Mouse (Mus musculus): ENCODE data around the gene Hrc. TPM values are rescaled to one million over a fixed set of nuclear protein-coding genes. Genes with fewer than 3 reads are reported as not detected.

The Hrc gene
- 0.21 and 0.75 TPM in 2 replicates for polyA plus RNA-seq (2012; rRNA removed)

GRCm38 (mm10) chr7:45335056-45335455, at the start of gene Hrc:
Hrc (plus strand) TSS chr7:45335290.

GRCm38 (mm10) chr7:45333431-45333982, 1.6 kb upstream of the Hrc start, which contains the start of gene Trpm4:
Trpm4 (minus strand) TSS chr7:45333780.

DNA sequence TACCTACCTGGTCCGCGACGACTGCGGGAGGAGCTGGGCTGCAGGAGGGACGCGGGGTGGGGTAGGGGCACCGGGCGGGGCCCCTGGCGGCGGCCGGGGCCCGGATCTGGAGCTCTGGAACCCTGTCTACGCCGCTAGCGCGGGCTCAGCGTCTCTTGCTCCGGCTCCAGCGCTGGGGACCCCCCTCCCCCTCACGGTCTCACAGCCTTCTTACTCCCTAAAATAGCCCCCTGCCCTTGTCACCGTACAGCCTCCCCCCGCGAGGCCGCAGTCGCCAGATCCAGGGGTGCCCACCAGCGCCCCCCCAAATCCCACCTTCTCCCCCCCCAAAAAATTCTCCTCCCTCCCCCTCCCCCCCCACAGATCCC, 31.5 kb downstream of the Hrc start, which contains the start of gene Ppfia3:
TSS of gene Ppfia3 (minus strand) at position 368 of the 368 bp plus-strand sequence.

GRCm38 (mm10) chr7:45370475-45371311, 35.6 kb downstream of the Hrc start, which contains the start of gene Lin7b:
Lin7b (minus strand) TSS chr7:45370583.

Other genes starting within 250 kb of the Hrc start
- gene Rcn3, start 243.1 kb upstream of the Hrc start, polyA plus RNA-seq (2012; rRNA removed), result 118 and 163 TPM in 2 replicates
- gene Fcgrt, start 231.4 kb upstream of the Hrc start, polyA plus RNA-seq (2012; rRNA removed), result 83.0 and 96.0 TPM in 2 replicates
- gene Rps11, start 210.9 kb upstream of the Hrc start, polyA plus RNA-seq (2012; rRNA removed), result 149 and 231 TPM in 2 replicates
- 1,458 and 1,702 TPM in 2 replicates for gene Rpl13a, start 206.5 kb upstream of the Hrc start, polyA plus RNA-seq (2012; rRNA removed)
- gene Gm45713, start 199.1 kb upstream of the Hrc start, polyA plus RNA-seq (2012; rRNA removed), result 0.47 and 0.50 TPM in 2 replicates
- gene Flt3l, start 198.9 kb upstream of the Hrc start, polyA plus RNA-seq (2012; rRNA removed), result 43.2 and 54.5 TPM in 2 replicates
- 54.6 and 63.2 TPM in 2 replicates for gene Pih1d1, start 181.0 kb upstream of the Hrc start, polyA plus RNA-seq (2012; rRNA removed)
- gene Aldh16a1, start 180.7 kb upstream of the Hrc start, polyA plus RNA-seq (2012; rRNA removed), result 107 and 124 TPM in 2 replicates
- 0.09 and 0.20 TPM in 2 replicates for gene Slc17a7, start 171.3 kb upstream of the Hrc start, polyA plus RNA-seq (2012; rRNA removed)
- gene Gfy, start 155.7 kb upstream of the Hrc start, polyA plus RNA-seq (2012; rRNA removed), result not detected in 2 replicates
- gene Pth2, start 154.3 kb upstream of the Hrc start, polyA plus RNA-seq (2012; rRNA removed), result not detected in 2 replicates
- 0.05 TPM in 1 of 2 replicates, not detected in the other for gene Ccdc155, start 130.4 kb upstream of the Hrc start, polyA plus RNA-seq (2012; rRNA removed)
- gene Dkkl1, start 123.1 kb upstream of the Hrc start, polyA plus RNA-seq (2012; rRNA removed), result 1.3 and 2.3 TPM in 2 replicates
- gene Tead2, start 119.5 kb upstream of the Hrc start, polyA plus RNA-seq (2012; rRNA removed), result 10.7 and 13.9 TPM in 2 replicates
- gene Cd37, start 96.2 kb upstream of the Hrc start, polyA plus RNA-seq (2012; rRNA removed), result 34.3 and 38.4 TPM in 2 replicates
- gene Slc6a16, start 94.2 kb upstream of the Hrc start, polyA plus RNA-seq (2012; rRNA removed), result not detected in 2 replicates
- not detected in 2 replicates for gene Slc6a21, start 57.8 kb upstream of the Hrc start, polyA plus RNA-seq (2012; rRNA removed)
- gene Trpm4, start 1.5 kb upstream of the Hrc start, polyA plus RNA-seq (2012; rRNA removed), result 204 and 260 TPM in 2 replicates
- 103 and 110 TPM in 2 replicates for gene Ppfia3, start 31.7 kb downstream of the Hrc start, polyA plus RNA-seq (2012; rRNA removed)
- 4.7 and 8.2 TPM in 2 replicates for gene Lin7b, start 35.3 kb downstream of the Hrc start, polyA plus RNA-seq (2012; rRNA removed)
- gene Snrnp70, start 60.5 kb downstream of the Hrc start, polyA plus RNA-seq (2012; rRNA removed), result 207 and 209 TPM in 2 replicates
- 0.08 and 0.09 TPM in 2 replicates for gene Kcna7, start 70.4 kb downstream of the Hrc start, polyA plus RNA-seq (2012; rRNA removed)
- gene Ntf5, start 78.4 kb downstream of the Hrc start, polyA plus RNA-seq (2012; rRNA removed), result 0.21 and 0.22 TPM in 2 replicates
- not detected in 2 replicates for gene Lhb, start 85.5 kb downstream of the Hrc start, polyA plus RNA-seq (2012; rRNA removed)
- gene Gys1, start 99.6 kb downstream of the Hrc start, polyA plus RNA-seq (2012; rRNA removed), result 33.2 and 35.8 TPM in 2 replicates
- gene Ruvbl2, start 102.8 kb downstream of the Hrc start, polyA plus RNA-seq (2012; rRNA removed), result 65.6 and 70.4 TPM in 2 replicates
- 2,990 and 3,309 TPM in 2 replicates for gene Ftl1, start 124.6 kb downstream of the Hrc start, polyA plus RNA-seq (2012; rRNA removed)
- 109 and 142 TPM in 2 replicates for gene Bax, start 131.6 kb downstream of the Hrc start, polyA plus RNA-seq (2012; rRNA removed)
- 0.12 and 0.19 TPM in 2 replicates for gene Tulp2, start 146.6 kb downstream of the Hrc start, polyA plus RNA-seq (2012; rRNA removed)
- 0.57 TPM in 1 of 2 replicates, not detected in the other for gene Gm45808, start 151.5 kb downstream of the Hrc start, polyA plus RNA-seq (2012; rRNA removed)
- gene Dhdh, start 153.5 kb downstream of the Hrc start, polyA plus RNA-seq (2012; rRNA removed), result 0.93 and 0.98 TPM in 2 replicates
- 833 and 896 TPM in 2 replicates for gene Nucb1, start 175.1 kb downstream of the Hrc start, polyA plus RNA-seq (2012; rRNA removed)
- 27.9 and 31.0 TPM in 2 replicates for gene Ppp1r15a, start 191.0 kb downstream of the Hrc start, polyA plus RNA-seq (2012; rRNA removed)
- 9.0 and 9.3 TPM in 2 replicates for gene Plekha4, start 191.0 kb downstream of the Hrc start, polyA plus RNA-seq (2012; rRNA removed)
- gene Hsd17b14, start 219.6 kb downstream of the Hrc start, polyA plus RNA-seq (2012; rRNA removed), result 4.5 and 7.4 TPM in 2 replicates
- 55.8 and 58.0 TPM in 2 replicates for gene Bcat2, start 234.9 kb downstream of the Hrc start, polyA plus RNA-seq (2012; rRNA removed)